Comparison of ENCODE assay signal across 17 mouse cellular contexts in the genomic region with DNA sequence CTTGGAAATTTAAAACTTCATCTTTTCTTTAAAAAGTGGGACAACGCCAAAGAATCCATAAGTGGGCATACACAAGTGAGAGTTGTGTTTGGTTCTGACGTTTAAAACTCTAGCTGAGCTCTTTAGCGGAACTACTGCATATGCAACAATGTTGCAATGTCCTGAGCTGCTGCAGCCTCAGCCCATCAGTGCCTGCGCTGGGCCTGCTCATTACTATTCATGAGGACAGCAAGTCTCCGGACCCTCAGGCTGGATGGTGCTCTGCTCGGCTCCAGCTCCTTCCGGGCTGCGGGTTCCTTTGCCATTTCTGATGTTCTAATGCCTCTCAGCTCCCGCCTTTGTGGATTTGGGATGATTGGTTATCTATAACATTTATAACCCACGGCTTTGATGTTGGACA.
DNase-seq lines count a peak whose midpoint lies in the region; ATAC-seq and TF ChIP-seq lines count a peak whose summit lies in the region.
"Had no signal": no experiment of that assay in that cellular context is flagged by ENCODE, and none has a peak within 500 bp of the region (broad histone marks: within the 10 kb centered on the region; RNA-seq: fewer than 3 reads in every experiment).

No protein-coding gene starts in this region.

- no peak overlapping the region for H3K27ac ChIP-seq in lung, embryonic 14.5 days (ENCODE audit: low read depth)
- H3K27ac ChIP-seq in midbrain, embryonic 14.5 days (replicated peaks; ENCODE audit: low read depth, low read length), result no peak overlapping the region
- H3K27ac ChIP-seq: neural tube, embryonic 12.5 days had no signal

- no peaks in the 10 kb centered on the region for H3K9me3 ChIP-seq in lung, embryonic 14.5 days (ENCODE audit: low read depth, low read length)
- H3K9me3 ChIP-seq in midbrain, embryonic 14.5 days (ENCODE audit: control insufficient read depth, low read length), result no peaks in the 10 kb centered on the region
- H3K9me3 ChIP-seq: neural tube, embryonic 12.5 days had no signal

- H3K4me1 ChIP-seq in lung, embryonic 14.5 days (ENCODE audit: insufficient read depth), result peaks cover 3% of the 10 kb centered on the region; the same call in 1 of the 2 replicates
- peaks cover 7% of the 10 kb centered on the region for H3K4me1 ChIP-seq in midbrain, embryonic 14.5 days (ENCODE audit: control insufficient read depth, insufficient read depth, low read length)

- no peaks in the 10 kb centered on the region for H3K27me3 ChIP-seq in lung, embryonic 14.5 days (ENCODE audit: insufficient read depth, low read length)
- H3K27me3 ChIP-seq in midbrain, embryonic 14.5 days (ENCODE audit: control insufficient read depth, insufficient read depth, low read length), result no peaks in the 10 kb centered on the region
- H3K27me3 ChIP-seq: embryonic facial prominence, embryonic 13.5 days; neural tube, embryonic 12.5 days had no signal

- H3K36me3 ChIP-seq in lung, embryonic 14.5 days (ENCODE audit: insufficient read depth), result no peaks in the 10 kb centered on the region
- no peaks in the 10 kb centered on the region for H3K36me3 ChIP-seq in midbrain, embryonic 14.5 days (ENCODE audit: control insufficient read depth, insufficient read depth, low read length)
- H3K36me3 ChIP-seq: embryonic facial prominence, embryonic 13.5 days; neural tube, embryonic 12.5 days had no signal

- H3K4me3 ChIP-seq in lung, embryonic 14.5 days (ENCODE audit: low read depth, low read length), result no peak overlapping the region
- H3K4me3 ChIP-seq in midbrain, embryonic 14.5 days (replicated peaks; ENCODE audit: low read depth, low read length), result no peak overlapping the region
- H3K4me3 ChIP-seq: embryonic facial prominence, embryonic 13.5 days; neural tube, embryonic 12.5 days had no signal

- no peak overlapping the region for H3K9ac ChIP-seq in lung, embryonic 14.5 days
- no peak overlapping the region for H3K9ac ChIP-seq in midbrain, embryonic 14.5 days (replicated peaks; ENCODE audit: low read length)
- H3K9ac ChIP-seq: embryonic facial prominence, embryonic 13.5 days; neural tube, embryonic 12.5 days had no signal

- no peak for ATAC-seq in lung, embryonic 14.5 days (ENCODE audit: insufficient read depth)
- peak; percentile 97 for ATAC-seq in granulocyte monocyte progenitor cell, adult 5-6 weeks (replicated peaks; ENCODE audit: poor library complexity, severe bottlenecking)
- ATAC-seq in midbrain, embryonic 14.5 days (ENCODE audit: low FRiP score, low TSS enrichment), result no peak
- ATAC-seq: intestine, embryonic 16.5 days had no signal

- DNase-seq in embryo, embryonic 10 days (ENCODE audit: low spot score), result peak; percentile 49
- DNase-seq in embryo, embryonic 9.5 days (ENCODE audit: extremely low spot score), result no peak
- DNase-seq in lung, embryonic 14.5 days, result peak; percentile 45
- DNase-seq in lung, postnatal 25 days (ENCODE audit: low spot score), result no peak
- DNase-seq in midbrain, embryonic 14.5 days, result peak; percentile 69
- no peak for DNase-seq in urinary bladder, postnatal 14 days (ENCODE audit: low spot score)
- no peak for DNase-seq in thymus, adult 18-20 months
- DNase-seq: adrenal gland, postnatal 10 days; cerebellum, adult 9-10 months; heart, postnatal 10 days; liver; lung, adult 2 months; thymus, postnatal 25 days had no signal

- H3K4me2 ChIP-seq in lung, embryonic 14.5 days, result no peak overlapping the region
- no peak overlapping the region for H3K4me2 ChIP-seq in midbrain, embryonic 14.5 days (ENCODE audit: low read length)
- H3K4me2 ChIP-seq: embryonic facial prominence, embryonic 13.5 days; neural tube, embryonic 12.5 days had no signal

- no peak for TF ChIP-seq CTCF in lung, embryonic 14.5 days (IDR thresholded peaks at IDR 0.05; ENCODE audit: low read depth)

- WGBS in lung, embryonic 14.5 days, result 44% methylated on average over 10 of the region's 10 CpGs
- 25% methylated on average over 10 of the region's 10 CpGs for WGBS in midbrain, embryonic 14.5 days

Comparison
In these comparisons a context has a peak if more than half of its experiments do, and no peak if none do; other contexts are left out.
1. DNase-seq: peak in embryo, embryonic 10 days (single experiment), lung, embryonic 14.5 days (single experiment) and midbrain, embryonic 14.5 days (single experiment); none in embryo, embryonic 9.5 days (single experiment), lung, postnatal 25 days (single experiment), urinary bladder, postnatal 14 days (single experiment) and thymus, adult 18-20 months (0 of 2).